Mouse (Mus musculus) testis, postnatal 14 days (tissue): ENCODE data around the gene Gm2a.

Experiments
- DNase-seq: peaks from one replicate; pipeline ENCODE4 v3.0.0; 2021; ENCODE audit warnings: low spot score

Gene Gm2a

GRCm38 (mm10) chr11:55131077-55131742 is 33.3 kb downstream of the Gm2a start:
- no peak for DNase-seq

GRCm38 (mm10) chr11:55131946-55132345 is 34.0 kb downstream of the Gm2a start:
- no peak for DNase-seq

- DNase-seq, result no peak
These were observed 35.3 kb downstream of the Gm2a start for GRCm38 (mm10) chr11:55133204-55133603.

- no peak for DNase-seq
These were observed 36.5 kb downstream of the Gm2a start for GRCm38 (mm10) chr11:55134407-55134806.

GRCm38 (mm10) chr11:55134871-55135270 is 37.0 kb downstream of the Gm2a start:
- DNase-seq, result no peak

- DNase-seq, result no peak
These were observed 39.0 kb downstream of the Gm2a start for GRCm38 (mm10) chr11:55136770-55137547.

GRCm38 (mm10) chr11:55137646-55138045 is 39.7 kb downstream of the Gm2a start:
- DNase-seq, result no peak

GRCm38 (mm10) chr11:55141502-55141901 is 43.6 kb downstream of the Gm2a start:
- DNase-seq, result peak; percentile 54

- DNase-seq, result no peak
These were observed 46.1 kb downstream of the Gm2a start for GRCm38 (mm10) chr11:55144011-55144410.

- no peak for DNase-seq
These were observed 48.9 kb downstream of the Gm2a start for GRCm38 (mm10) chr11:55146855-55147254.

GRCm38 (mm10) chr11:55147423-55147822 is 49.5 kb downstream of the Gm2a start:
- DNase-seq, result no peak

GRCm38 (mm10) chr11:55148461-55148860 is 50.5 kb downstream of the Gm2a start:
- no peak for DNase-seq

GRCm38 (mm10) chr11:55151608-55152007 is 53.7 kb downstream of the Gm2a start, which contains the start of gene Slc36a3:
TSS of gene Slc36a3 (minus strand) at chr11:55151708.
- no peak for DNase-seq

- DNase-seq, result no peak
These were observed 56.6 kb downstream of the Gm2a start for GRCm38 (mm10) chr11:55154398-55155069.

- no peak for DNase-seq
These were observed 57.1 kb downstream of the Gm2a start for GRCm38 (mm10) chr11:55155070-55155421.

GRCm38 (mm10) chr11:55158785-55159359 is 61.0 kb downstream of the Gm2a start:
- DNase-seq, result peak; percentile 76
